Mouse (Mus musculus) G1E-ER4 (cell line): Measurements from ENCODE around the gene Gpr33. TPM values are rescaled to one million over a fixed set of nuclear protein-coding genes. Genes with fewer than 3 reads are reported as not detected.

ENCODE experiments used
- GATA1 ChIP-seq: IDR thresholded peaks from one replicate; pipeline ENCODE4 v1.8.0; 2012; ENCODE audit warnings: low read length, inconsistent platforms
- polyA plus RNA-seq: library from polyadenylated mRNA; stranded (reverse); fragments of >175 nt; gene quantifications from 2 replicates; pipeline ENCODE4 v1.2.3, GENCODE M21; 2012

The Gpr33 gene
- polyA plus RNA-seq, 1 experiment, result not detected

- no peak for TF ChIP-seq GATA1
Measured at GRCm38 (mm10) chr12:51998366-51998932, 29.4 kb downstream of the Gpr33 start.

GRCm38 (mm10) chr12:51995738-51996536 lies 31.9 kb downstream of the Gpr33 start:
- no peak for TF ChIP-seq GATA1

DNA sequence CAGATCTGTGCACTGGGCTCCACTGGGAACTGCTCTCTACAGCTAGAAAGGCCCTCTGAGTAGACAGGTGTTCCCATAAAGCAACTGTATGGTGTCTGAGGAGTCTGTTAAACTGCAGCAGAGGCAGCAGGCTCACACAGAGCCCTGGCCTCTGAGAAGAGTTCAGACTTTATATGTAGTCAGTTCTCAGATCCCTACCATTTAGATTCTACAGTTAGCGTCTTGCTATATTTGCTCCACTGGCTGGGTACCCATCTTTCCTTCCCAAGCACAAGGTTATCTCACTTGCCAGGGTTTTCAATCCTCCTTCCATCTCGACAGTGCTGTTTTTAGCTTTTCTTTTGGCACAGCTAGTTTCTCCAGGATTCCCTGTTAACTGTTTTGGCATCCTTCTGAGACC lies 37.2 kb downstream of the Gpr33 start:
- no peak for TF ChIP-seq GATA1

DNA sequence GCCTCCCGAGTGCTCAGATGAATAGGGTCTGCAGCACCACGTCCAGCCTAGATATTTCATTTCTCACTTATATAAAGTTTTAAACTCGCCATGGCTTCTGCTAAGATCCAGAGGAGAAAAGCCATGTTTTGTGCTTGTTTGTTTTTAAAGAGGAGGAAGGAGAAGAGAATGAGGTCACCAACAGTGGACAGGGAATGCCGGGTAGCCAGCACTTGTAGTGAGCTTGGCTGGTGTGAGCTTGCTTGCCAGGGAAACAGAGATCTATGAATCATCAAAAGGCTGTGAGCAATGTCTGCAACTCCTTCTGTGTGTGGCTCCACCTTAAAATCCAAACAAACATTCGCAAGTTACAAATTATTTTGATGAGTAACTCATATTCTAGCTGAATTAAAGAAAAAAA lies 39.3 kb downstream of the Gpr33 start:
- no peak for TF ChIP-seq GATA1

- no peak for TF ChIP-seq GATA1
Measured at GRCm38 (mm10) chr12:51985826-51986225, 42.0 kb downstream of the Gpr33 start.

DNA sequence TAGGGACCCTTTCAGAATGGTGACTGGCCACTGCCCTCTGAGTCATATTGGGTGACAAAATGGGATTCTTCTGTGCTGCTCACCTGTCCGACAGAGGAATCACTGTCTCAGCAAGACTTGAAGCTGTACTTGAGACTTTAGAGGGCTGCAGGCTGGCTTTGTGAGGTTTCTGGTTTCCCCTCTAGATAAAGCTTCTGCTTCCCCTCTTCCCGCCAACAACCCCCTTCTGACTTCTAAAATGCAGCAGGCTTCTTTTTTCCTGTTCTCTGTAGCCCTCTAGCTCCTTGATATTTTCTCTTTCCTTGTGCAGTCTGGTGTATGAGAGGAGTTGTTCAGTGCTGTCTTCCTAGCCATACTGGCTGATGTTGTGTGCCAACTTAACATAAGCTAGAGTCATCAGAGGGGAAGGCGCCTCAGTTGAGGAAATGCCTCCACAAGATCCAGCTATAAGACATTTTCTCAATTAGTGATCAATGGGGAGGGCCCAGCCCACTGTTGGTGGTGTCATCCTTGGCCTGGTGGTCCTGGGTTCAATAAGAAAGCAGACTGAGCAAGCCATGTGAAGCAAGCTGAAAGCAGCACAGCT lies 42.6 kb downstream of the Gpr33 start:
- TF ChIP-seq GATA1, result no peak

GRCm38 (mm10) chr12:51983625-51984024 lies 44.2 kb downstream of the Gpr33 start:
- TF ChIP-seq GATA1, result no peak

- TF ChIP-seq GATA1, result no peak
Measured at GRCm38 (mm10) chr12:51976531-51976930, 51.3 kb downstream of the Gpr33 start.

GRCm38 (mm10) chr12:51974381-51974780 lies 53.5 kb downstream of the Gpr33 start:
- TF ChIP-seq GATA1, result no peak

Other genes with a start within 250 kb of the Gpr33 start
- 14.7 and 24.1 TPM in 2 replicates for gene Hectd1, start 198.5 kb downstream of the Gpr33 start, polyA plus RNA-seq
- 2.2 and 5.8 TPM in 2 replicates for gene Heatr5a, start 56.7 kb downstream of the Gpr33 start, polyA plus RNA-seq
- gene Dtd2, start 21.6 kb downstream of the Gpr33 start, polyA plus RNA-seq, result 9.7 and 10.6 TPM in 2 replicates
- 12.8 and 23.8 TPM in 2 replicates for gene Nubpl, start 69.7 kb upstream of the Gpr33 start, polyA plus RNA-seq